Mouse (Mus musculus) frontal cortex, postnatal 36 days (tissue): ENCODE data around the gene Slc22a27.
"Not testable (repeated sequence)": the region's sequence is repeated elsewhere in the genome, so short reads cannot be mapped to it uniquely, and the experiment has no call there.

Source experiments
- DNase-seq, 2 experiments: peaks; one replicate each; pipeline ENCODE4 v3.0.0; 2022; ENCODE audit warnings: low spot score in 2 of 2

Gene Slc22a27

GRCm38 (mm10) chr19:7965927-7966326 is at the start of gene Slc22a27:
TSS of gene Slc22a27 (minus strand) at chr19:7966027.
- not testable (repeated sequence) for DNase-seq

DNA sequence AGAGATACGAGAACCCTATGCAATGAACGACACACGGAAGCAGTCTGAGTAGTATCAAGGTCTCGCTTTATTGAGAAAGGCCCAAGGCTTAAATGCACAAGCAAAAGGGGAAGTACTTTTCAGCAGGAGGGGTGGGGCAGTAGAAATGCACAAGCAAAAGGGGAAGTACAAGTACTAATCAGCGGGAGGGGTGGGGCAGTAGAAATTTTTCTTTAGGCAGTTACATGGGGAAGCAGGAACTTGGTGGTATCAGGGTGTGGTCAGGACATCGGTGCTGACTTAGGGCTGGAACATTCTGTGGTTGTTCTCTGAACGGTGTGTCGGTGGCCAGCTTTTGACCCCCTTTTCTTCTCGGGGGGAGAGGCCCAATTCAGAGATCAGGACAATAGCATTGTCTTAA is 45.8 kb upstream of the Slc22a27 start:
- DNase-seq, result not testable (repeated sequence)

GRCm38 (mm10) chr19:8009086-8009485 is 43.3 kb upstream of the Slc22a27 start:
- not testable (repeated sequence) for DNase-seq

DNA sequence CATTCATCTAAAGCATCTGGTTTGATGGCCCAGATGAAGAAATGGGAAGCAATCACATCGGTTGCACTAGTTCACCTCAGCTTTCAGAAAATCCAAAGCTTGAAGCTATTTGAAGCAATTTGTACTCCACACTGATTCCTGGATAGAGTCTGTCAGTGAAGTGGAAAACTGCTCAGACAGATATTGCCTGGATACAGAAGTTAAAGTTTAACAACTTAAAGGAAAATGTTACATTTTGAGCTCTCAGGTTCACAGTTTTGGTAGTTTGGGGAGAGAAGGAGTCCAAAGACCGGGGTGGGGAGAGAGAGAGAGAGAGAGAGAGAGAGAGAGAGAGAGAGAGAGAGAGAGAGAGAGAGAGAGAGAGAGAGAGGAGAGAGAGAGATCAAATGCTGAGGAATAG is 2.9 kb upstream of the Slc22a27 start:
- DNase-seq, result no peak

DNA sequence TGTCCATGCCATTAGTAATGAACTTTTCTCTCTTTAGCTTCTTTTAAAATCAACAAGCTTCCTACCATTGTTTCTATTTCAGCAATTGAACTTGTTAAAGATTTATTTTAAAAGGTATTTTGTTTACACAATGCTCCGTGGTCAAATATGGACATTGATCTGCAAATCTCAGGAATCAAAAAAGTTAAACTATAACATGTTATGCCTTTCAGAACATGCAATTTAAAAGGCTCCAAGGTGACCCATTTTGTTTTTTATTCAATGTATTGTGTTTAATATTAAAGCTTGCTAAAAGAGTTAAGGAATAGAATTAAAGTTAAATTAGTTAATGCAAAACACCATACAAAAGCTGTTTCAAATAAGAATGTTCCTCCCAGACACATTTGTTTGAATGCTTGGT is 723 bp upstream of the Slc22a27 start:
- not testable (repeated sequence) for DNase-seq

- DNase-seq, result not testable (repeated sequence)
These were observed 26.4 kb downstream of the Slc22a27 start for GRCm38 (mm10) chr19:7939391-7939790.

DNA sequence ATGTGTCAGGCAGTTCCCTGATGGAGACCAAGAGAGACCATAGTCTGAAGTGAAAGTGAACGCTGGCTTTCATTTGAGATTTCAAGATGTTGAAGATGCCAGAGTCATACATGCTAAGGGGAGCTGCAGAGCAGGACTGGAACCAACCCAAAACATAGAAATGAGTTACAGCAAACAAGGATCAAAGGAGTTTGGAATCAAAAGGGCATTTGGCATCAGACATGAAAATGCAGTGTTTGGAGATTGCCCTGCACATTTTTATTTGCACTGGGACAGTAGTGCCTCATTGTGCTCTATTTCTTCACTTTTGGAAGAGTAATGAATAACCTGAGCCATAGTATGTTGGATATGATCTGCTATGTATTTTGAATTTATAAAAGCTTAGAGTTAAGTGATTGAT is 89.2 kb downstream of the Slc22a27 start:
- no peak for DNase-seq

- no peak for DNase-seq
These were observed 136.0 kb downstream of the Slc22a27 start for GRCm38 (mm10) chr19:7829851-7830250.
